Mouse (Mus musculus) erythroblast, embryonic 14.5 days (primary cell): Measurements from ENCODE around the gene Hoxa2. TPM values are rescaled to one million over a fixed set of nuclear protein-coding genes. Genes with fewer than 3 reads are reported as not detected.
A peak's percentile ranks its signal among the peaks of the same experiment; 100 is the strongest.

ENCODE experiments used
- H3K27me3 ChIP-seq: 2 replicates; pipeline ENCODE4 v1.6.1; 2012; ENCODE audit warnings: inconsistent platforms; ENCODE audit not compliant: control insufficient read depth
- H3K36me3 ChIP-seq: 2 replicates; pipeline ENCODE4 v1.6.1; 2012; ENCODE audit warnings: mild to moderate bottlenecking, inconsistent platforms; ENCODE audit not compliant: control insufficient read depth
- H3K4me1 ChIP-seq: 2 replicates; pipeline ENCODE4 v1.6.1; 2012; ENCODE audit warnings: inconsistent platforms; ENCODE audit not compliant: control insufficient read depth
- H3K4me3 ChIP-seq: replicated peaks from 2 replicates; pipeline ENCODE3; 2012; ENCODE audit warnings: moderate library complexity, mild to moderate bottlenecking, inconsistent platforms
- H3K9me3 ChIP-seq: 2 replicates; pipeline ENCODE4 v1.6.1; 2012; ENCODE audit warnings: low read length, inconsistent platforms, mixed read lengths; ENCODE audit not compliant: control insufficient read depth
- GATA1 ChIP-seq: IDR thresholded peaks from 2 replicates; pipeline ENCODE4 v1.6.1; 2012; ENCODE audit warnings: low read length, inconsistent platforms, mixed read lengths
- TAL1 ChIP-seq: IDR thresholded peaks from 3 replicates; pipeline ENCODE4 v1.6.1; 2012; ENCODE audit warnings: low read length, inconsistent platforms, mixed read lengths
- polyA plus RNA-seq: library from polyadenylated mRNA; stranded (reverse); fragments of >175 nt; gene quantifications from 2 replicates; pipeline ENCODE4 v1.2.3, GENCODE M21; 2012

The Hoxa2 gene
- polyA plus RNA-seq, 1 experiment: not detected

GRCm38 (mm10) chr6:52191860-52192550 is 27.4 kb upstream of the Hoxa2 start:
- Histone ChIP-seq H3K9me3 (peaks cover 3% of the 10 kb centered on the region; the same call in 1 of the 2 replicates), H3K36me3 (no peaks in the 10 kb centered on the region), H3K4me3 (peak overlapping the region; percentile 50), H3K27me3 (peaks cover 99% of the 10 kb centered on the region), H3K4me1 (peaks cover 4% of the 10 kb centered on the region)
- TF ChIP-seq TAL1: no peak
- TF ChIP-seq GATA1: no peak

- peak within 1 kb of the TSS; percentile 50 for H3K4me3 ChIP-seq
- peaks cover 4% of the 10 kb centered on the region for H3K4me1 ChIP-seq
- TF ChIP-seq GATA1: no peak
- no peak for TF ChIP-seq TAL1
- H3K36me3 ChIP-seq: no peaks in the 10 kb centered on the region
- peaks cover 99% of the 10 kb centered on the region for H3K27me3 ChIP-seq
- peaks cover 3% of the 10 kb centered on the region; the same call in 1 of the 2 replicates for H3K9me3 ChIP-seq
Measured at GRCm38 (mm10) chr6:52190906-52191810, 26.5 kb upstream of the Hoxa2 start, which contains the start of gene Hoxa4. Gene Hoxa4 (minus strand): TSS chr6:52191753.

- no peak for TF ChIP-seq TAL1
- no peak for TF ChIP-seq GATA1
- Histone ChIP-seq H3K36me3 (no peaks in the 10 kb centered on the region), H3K9me3 (peaks cover 3% of the 10 kb centered on the region; the same call in 1 of the 2 replicates), H3K4me3 (no peak overlapping the region), H3K4me1 (peaks cover 4% of the 10 kb centered on the region), H3K27me3 (peaks cover 99% of the 10 kb centered on the region)
Measured at GRCm38 (mm10) chr6:52190410-52190809, 25.8 kb upstream of the Hoxa2 start.

GRCm38 (mm10) chr6:52189909-52190308 is 25.3 kb upstream of the Hoxa2 start:
- peaks cover 3% of the 10 kb centered on the region; the same call in 1 of the 2 replicates for H3K9me3 ChIP-seq
- peaks cover 4% of the 10 kb centered on the region for H3K4me1 ChIP-seq
- no peaks in the 10 kb centered on the region for H3K36me3 ChIP-seq
- no peak for TF ChIP-seq TAL1
- TF ChIP-seq GATA1: no peak
- peaks cover 99% of the 10 kb centered on the region for H3K27me3 ChIP-seq
- no peak overlapping the region for H3K4me3 ChIP-seq

- TF ChIP-seq GATA1 (no peak), TAL1 (no peak)
- H3K4me3 ChIP-seq: no peak overlapping the region
- H3K27me3 ChIP-seq: peaks cover 99% of the 10 kb centered on the region
- H3K9me3 ChIP-seq: peaks cover 3% of the 10 kb centered on the region; the same call in 1 of the 2 replicates
- peaks cover 4% of the 10 kb centered on the region for H3K4me1 ChIP-seq
- no peaks in the 10 kb centered on the region for H3K36me3 ChIP-seq
Measured at GRCm38 (mm10) chr6:52189172-52189591, 24.6 kb upstream of the Hoxa2 start.

- no peaks in the 10 kb centered on the region for H3K9me3 ChIP-seq
- no peaks in the 10 kb centered on the region for H3K36me3 ChIP-seq
- H3K4me3 ChIP-seq: no peak overlapping the region
- no peaks in the 10 kb centered on the region for H3K4me1 ChIP-seq
- no peak for TF ChIP-seq GATA1
- no peak for TF ChIP-seq TAL1
- H3K27me3 ChIP-seq: peaks cover 88% of the 10 kb centered on the region
Measured at GRCm38 (mm10) chr6:52186500-52186899, 21.9 kb upstream of the Hoxa2 start.

- Histone ChIP-seq H3K4me3 (no peak overlapping the region), H3K9me3 (no peaks in the 10 kb centered on the region), H3K27me3 (peaks cover 87% of the 10 kb centered on the region), H3K36me3 (no peaks in the 10 kb centered on the region), H3K4me1 (no peaks in the 10 kb centered on the region)
- TF ChIP-seq GATA1 (no peak), TAL1 (no peak)
Measured at GRCm38 (mm10) chr6:52185834-52186233, 21.2 kb upstream of the Hoxa2 start.

GRCm38 (mm10) chr6:52185222-52185621 is 20.6 kb upstream of the Hoxa2 start:
- no peaks in the 10 kb centered on the region for H3K9me3 ChIP-seq

GRCm38 (mm10) chr6:52184668-52185067 is 20.0 kb upstream of the Hoxa2 start:
- no peak for TF ChIP-seq TAL1
- TF ChIP-seq GATA1: no peak
- Histone ChIP-seq H3K4me3 (no peak overlapping the region), H3K4me1 (no peaks in the 10 kb centered on the region), H3K36me3 (no peaks in the 10 kb centered on the region), H3K9me3 (no peaks in the 10 kb centered on the region), H3K27me3 (peaks cover 87% of the 10 kb centered on the region)

More at GRCm38 (mm10) chr6:52185222-52185621, 20.6 kb upstream of the Hoxa2 start:
- Histone ChIP-seq H3K27me3 (peaks cover 87% of the 10 kb centered on the region), H3K36me3 (no peaks in the 10 kb centered on the region), H3K4me3 (no peak overlapping the region), H3K4me1 (no peaks in the 10 kb centered on the region)
- TF ChIP-seq TAL1 (no peak), GATA1 (no peak)
